Mouse (Mus musculus) mesoderm, embryonic 11.5 days (tissue): ENCODE data around the gene Klf13.
A peak's percentile ranks its signal among the peaks of the same experiment; 100 is the strongest.

Experiments
- DNase-seq: peaks from one replicate; pipeline ENCODE4 v3.0.0-alpha.2; 2012; ENCODE audit warnings: low read depth, low spot score

Klf13 gene

GRCm38 (mm10) chr7:63888674-63889073 is 50.0 kb downstream of the Klf13 start:
- DNase-seq, result no peak

GRCm38 (mm10) chr7:63887602-63888123 is 51.1 kb downstream of the Klf13 start:
- no peak for DNase-seq

GRCm38 (mm10) chr7:63887034-63887551 is 51.6 kb downstream of the Klf13 start:
- peak; percentile 34 for DNase-seq

- DNase-seq, result no peak
Measured at GRCm38 (mm10) chr7:63885025-63885424, 53.7 kb downstream of the Klf13 start.

GRCm38 (mm10) chr7:63882739-63883138 is 56.0 kb downstream of the Klf13 start:
- no peak for DNase-seq

- DNase-seq, result no peak
Measured at GRCm38 (mm10) chr7:63879583-63879982, 59.1 kb downstream of the Klf13 start.

- DNase-seq, result no peak
Measured at GRCm38 (mm10) chr7:63877610-63878009, 61.1 kb downstream of the Klf13 start.

GRCm38 (mm10) chr7:63876640-63877039 is 62.1 kb downstream of the Klf13 start:
- DNase-seq, result no peak

- no peak for DNase-seq
Measured at GRCm38 (mm10) chr7:63875686-63876085, 63.0 kb downstream of the Klf13 start.

- DNase-seq, result no peak
Measured at GRCm38 (mm10) chr7:63873880-63874279, 64.8 kb downstream of the Klf13 start.

GRCm38 (mm10) chr7:63871698-63872097 is 67.0 kb downstream of the Klf13 start:
- DNase-seq, result no peak

GRCm38 (mm10) chr7:63868356-63868918 is 70.3 kb downstream of the Klf13 start:
- no peak for DNase-seq

- DNase-seq, result no peak
Measured at GRCm38 (mm10) chr7:63865911-63866310, 72.8 kb downstream of the Klf13 start.

- no peak for DNase-seq
Measured at GRCm38 (mm10) chr7:63863046-63863445, 75.7 kb downstream of the Klf13 start.

GRCm38 (mm10) chr7:63861123-63861522 is 77.6 kb downstream of the Klf13 start:
- DNase-seq, result no peak

- DNase-seq, result peak; percentile 77
Measured at GRCm38 (mm10) chr7:63858571-63859152, 80.1 kb downstream of the Klf13 start.

- DNase-seq, result no peak
Measured at GRCm38 (mm10) chr7:63857771-63858417, 80.8 kb downstream of the Klf13 start.

GRCm38 (mm10) chr7:63855283-63855682 is 83.4 kb downstream of the Klf13 start:
- DNase-seq, result peak; percentile 48

GRCm38 (mm10) chr7:63851841-63852533 is 86.7 kb downstream of the Klf13 start:
- DNase-seq, result no peak
